Mouse (Mus musculus): ENCODE measurements at regions not wholly inside any gene's neighbourhood (a gene's known extent, or its start where the extent isn't known, plus 50 kb on each side); places are given as distances from the start of the nearest gene placed in this dataset.

DNA sequence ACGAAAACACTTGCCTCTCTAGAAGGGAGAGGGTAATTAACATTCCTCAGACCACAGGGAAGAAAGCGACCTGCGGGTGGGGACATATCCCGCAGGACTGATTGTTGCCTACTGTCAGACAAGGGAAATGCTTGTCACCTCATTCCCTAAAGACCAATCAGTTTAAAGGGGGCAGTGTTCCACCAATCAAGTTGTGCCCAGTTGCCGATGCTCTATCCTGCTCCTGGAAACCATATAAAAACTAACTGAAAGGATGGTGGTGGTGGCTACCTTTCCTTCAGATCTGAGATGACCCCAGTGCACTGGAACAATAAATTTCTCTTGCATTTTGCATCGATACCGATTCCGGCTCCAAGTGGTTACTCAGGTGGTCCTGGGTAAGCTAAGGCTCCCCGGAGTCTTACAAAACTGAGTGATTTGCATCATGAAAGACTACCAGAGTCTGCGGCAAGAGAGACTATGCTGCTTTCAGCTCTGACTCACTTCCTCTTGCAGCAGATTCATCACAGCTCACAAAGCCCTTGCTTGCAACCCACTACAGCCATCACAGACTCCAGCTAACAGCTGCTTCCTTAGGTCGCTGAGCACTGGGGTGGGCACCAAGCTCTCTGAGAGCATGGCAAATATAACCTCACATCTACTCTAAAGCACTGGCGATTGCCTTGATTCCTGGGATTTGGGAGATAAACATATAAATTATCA lies 533.7 kb upstream of the A830018L16Rik start:
- H3K4me1 ChIP-seq: no peaks in the 10 kb centered on the region
- WGBS: 79% methylated on average over 12 of the region's 12 CpGs
- no peaks in the 10 kb centered on the region for H3K36me3 ChIP-seq
- H3K27me3 ChIP-seq: no peaks in the 10 kb centered on the region
- no peaks in the 10 kb centered on the region for H3K9me3 ChIP-seq
- H3K27ac ChIP-seq (replicated peaks): no peak overlapping the region
- no peak overlapping the region for H3K9ac ChIP-seq (replicated peaks)
- no peak overlapping the region for H3K4me2 ChIP-seq (replicated peaks)
- ATAC-seq (replicated peaks): no peak
- H3K4me3 ChIP-seq: no peak overlapping the region

DNA sequence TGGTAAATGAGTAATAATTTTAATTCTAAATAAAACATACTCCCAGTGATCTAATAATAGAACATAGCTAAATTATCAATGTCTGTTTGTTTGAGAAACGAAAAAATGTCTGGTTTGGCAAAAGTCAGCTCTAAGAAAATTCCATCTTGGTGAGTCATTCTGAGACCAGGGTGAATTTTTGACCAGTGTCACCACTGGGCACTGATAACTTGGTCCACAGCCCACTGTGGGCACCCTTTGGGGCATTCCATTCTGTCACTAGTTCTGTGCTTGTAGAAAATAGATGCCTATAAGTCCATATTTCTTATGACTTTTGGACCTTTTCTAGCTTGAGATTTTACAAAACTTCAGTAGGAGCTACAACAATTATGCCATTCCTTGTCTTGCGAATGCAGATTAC lies 515.1 kb upstream of the A830018L16Rik start:
- Histone ChIP-seq H3K9me3 (no peaks in the 10 kb centered on the region), H3K4me3 (no peak overlapping the region), H3K9ac (replicated peaks) (no peak overlapping the region), H3K36me3 (no peaks in the 10 kb centered on the region), H3K27me3 (no peaks in the 10 kb centered on the region), H3K4me2 (replicated peaks) (no peak overlapping the region), H3K4me1 (no peaks in the 10 kb centered on the region), H3K27ac (replicated peaks) (no peak overlapping the region)
- 85% methylated on average over 2 of the region's 2 CpGs for WGBS
- ATAC-seq (replicated peaks): no peak

DNA sequence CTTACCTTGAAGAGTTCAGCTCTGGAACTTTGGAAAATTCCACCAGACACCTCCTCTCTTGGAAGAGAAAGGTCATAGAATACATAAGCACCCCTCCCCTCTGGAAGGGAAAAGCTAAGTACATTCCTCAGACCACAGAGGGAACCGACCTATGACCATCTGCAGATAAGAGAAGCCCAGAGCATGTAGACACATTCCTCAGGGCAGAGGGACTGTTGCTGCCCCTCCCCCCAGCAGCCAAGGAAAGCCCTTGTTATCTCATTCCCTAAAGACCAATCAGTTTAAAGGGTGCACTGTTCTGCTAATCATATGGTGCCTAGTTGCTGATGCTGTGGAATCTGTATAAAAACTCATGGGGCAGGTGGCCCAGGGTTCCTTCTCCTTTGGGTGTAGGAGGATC lies 511.2 kb upstream of the A830018L16Rik start:
- no peaks in the 10 kb centered on the region for H3K9me3 ChIP-seq
- H3K4me3 ChIP-seq: no peak overlapping the region
- no peak overlapping the region for H3K9ac ChIP-seq (replicated peaks)
- H3K36me3 ChIP-seq: no peaks in the 10 kb centered on the region
- no peaks in the 10 kb centered on the region for H3K27me3 ChIP-seq
- H3K4me1 ChIP-seq: no peaks in the 10 kb centered on the region
- 78% methylated on average over 1 of the region's 1 CpGs for WGBS
- no peak for ATAC-seq (replicated peaks)
- no peak overlapping the region for H3K27ac ChIP-seq (replicated peaks)
- no peak overlapping the region for H3K4me2 ChIP-seq (replicated peaks)

GRCm38 (mm10) chr1:10919958-10920357 lies 493.9 kb upstream of the A830018L16Rik start:
- Histone ChIP-seq H3K27ac (replicated peaks) (no peak overlapping the region), H3K9ac (replicated peaks) (no peak overlapping the region), H3K27me3 (no peaks in the 10 kb centered on the region), H3K4me3 (no peak overlapping the region), H3K9me3 (no peaks in the 10 kb centered on the region), H3K36me3 (no peaks in the 10 kb centered on the region), H3K4me1 (no peaks in the 10 kb centered on the region), H3K4me2 (replicated peaks) (no peak overlapping the region)
- no peak for ATAC-seq (replicated peaks)
- WGBS: 63% methylated on average over 3 of the region's 3 CpGs

GRCm38 (mm10) chr1:10932378-10933077 lies 481.4 kb upstream of the A830018L16Rik start:
- no peak overlapping the region for H3K4me3 ChIP-seq
- no peak overlapping the region for H3K27ac ChIP-seq (replicated peaks)
- H3K27me3 ChIP-seq: no peaks in the 10 kb centered on the region
- no peak overlapping the region for H3K4me2 ChIP-seq (replicated peaks)
- no peak for ATAC-seq (replicated peaks)
- H3K36me3 ChIP-seq: no peaks in the 10 kb centered on the region
- H3K9ac ChIP-seq (replicated peaks): no peak overlapping the region
- H3K9me3 ChIP-seq: no peaks in the 10 kb centered on the region
- WGBS: 55% methylated on average over 5 of the region's 5 CpGs
- no peaks in the 10 kb centered on the region for H3K4me1 ChIP-seq

GRCm38 (mm10) chr1:10933206-10933605 lies 480.7 kb upstream of the A830018L16Rik start:
- Histone ChIP-seq H3K36me3 (no peaks in the 10 kb centered on the region), H3K9me3 (no peaks in the 10 kb centered on the region), H3K4me2 (replicated peaks) (no peak overlapping the region), H3K27me3 (no peaks in the 10 kb centered on the region), H3K9ac (replicated peaks) (no peak overlapping the region), H3K4me1 (no peaks in the 10 kb centered on the region), H3K4me3 (no peak overlapping the region), H3K27ac (replicated peaks) (no peak overlapping the region)
- no peak for ATAC-seq (replicated peaks)

- Histone ChIP-seq H3K4me3 (no peak overlapping the region), H3K4me2 (replicated peaks) (no peak overlapping the region), H3K36me3 (no peaks in the 10 kb centered on the region), H3K9ac (replicated peaks) (no peak overlapping the region), H3K9me3 (no peaks in the 10 kb centered on the region), H3K27ac (replicated peaks) (no peak overlapping the region), H3K4me1 (no peaks in the 10 kb centered on the region), H3K27me3 (no peaks in the 10 kb centered on the region)
- ATAC-seq (replicated peaks): no peak
- WGBS: 28% methylated on average over 3 of the region's 3 CpGs
Observed at GRCm38 (mm10) chr1:10938436-10938835, 475.5 kb upstream of the A830018L16Rik start.

DNA sequence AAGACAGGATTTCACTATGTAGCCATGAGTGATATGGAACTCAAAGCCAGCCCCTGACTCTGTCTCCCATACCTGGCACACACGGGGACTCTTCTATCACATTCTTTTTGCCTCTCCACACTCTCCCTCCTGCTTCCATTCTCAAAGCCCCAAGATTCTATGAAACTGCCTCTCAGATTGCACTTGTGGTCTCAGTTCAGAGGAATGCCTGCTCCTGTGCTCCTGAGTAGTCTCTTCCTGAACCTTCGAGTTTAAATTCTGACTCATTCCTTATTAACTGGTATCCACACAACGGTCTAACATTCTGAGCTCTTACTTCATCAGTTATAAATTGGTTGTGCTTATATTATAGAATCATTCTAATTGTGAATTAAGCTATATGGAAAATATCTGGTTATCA lies 473.6 kb upstream of the A830018L16Rik start:
- Histone ChIP-seq H3K9me3 (no peaks in the 10 kb centered on the region), H3K9ac (replicated peaks) (no peak overlapping the region), H3K27me3 (no peaks in the 10 kb centered on the region), H3K27ac (replicated peaks) (no peak overlapping the region), H3K4me1 (no peaks in the 10 kb centered on the region), H3K4me3 (no peak overlapping the region), H3K36me3 (no peaks in the 10 kb centered on the region), H3K4me2 (replicated peaks) (no peak overlapping the region)
- WGBS: 90% methylated on average over 3 of the region's 3 CpGs
- ATAC-seq (replicated peaks): no peak

DNA sequence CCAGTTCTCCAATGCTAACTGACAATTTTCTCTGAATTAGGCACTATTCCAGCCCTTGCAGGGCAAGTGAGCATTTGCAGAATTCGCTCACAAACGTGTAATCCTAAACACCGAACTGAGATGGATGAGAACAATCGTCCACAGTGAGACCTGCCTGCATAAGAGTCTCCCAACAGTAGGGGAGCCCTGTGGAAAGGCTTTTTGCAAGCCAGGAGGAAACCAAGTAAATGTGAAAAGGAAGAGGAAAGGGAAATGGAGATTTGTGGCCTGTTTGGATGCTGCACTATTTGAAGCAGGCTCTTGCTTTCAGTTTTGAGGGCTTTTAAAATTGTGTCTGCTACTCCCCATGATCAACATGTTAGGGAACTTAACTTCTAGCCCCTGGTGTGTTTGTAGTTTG lies 470.9 kb upstream of the A830018L16Rik start:
- no peak for ATAC-seq (replicated peaks)

More for the DNA sequence above, 470.9 kb upstream of the A830018L16Rik start:
- Histone ChIP-seq H3K36me3 (no peaks in the 10 kb centered on the region), H3K27me3 (no peaks in the 10 kb centered on the region), H3K4me1 (no peaks in the 10 kb centered on the region), H3K9ac (replicated peaks) (no peak overlapping the region), H3K27ac (replicated peaks) (no peak overlapping the region), H3K9me3 (no peaks in the 10 kb centered on the region), H3K4me2 (replicated peaks) (no peak overlapping the region), H3K4me3 (no peak overlapping the region)
- 22% methylated on average over 4 of the region's 4 CpGs for WGBS

All from forebrain, embryonic 15.5 days (tissue).